Mouse (Mus musculus): ENCODE results near the gene Dbr1. TPM values are rescaled to one million over a fixed set of nuclear protein-coding genes. Genes with fewer than 3 reads are reported as not detected.

Gene Dbr1
- polyA plus RNA-seq, 1 experiment = 6.7 TPM

GRCm38 (mm10) chr9:99629281-99630011 lies 53.8 kb downstream of the Dbr1 start, which contains the start of gene Dzip1l:
Gene Dzip1l, plus strand, starts transcription at chr9:99629496.
- 8% methylated on average over 44 of the region's 44 CpGs for WGBS
- H3K4me1 ChIP-seq (ENCODE audit: control insufficient read depth, insufficient read depth, insufficient read length) = no peaks in the 10 kb centered on the region
- H3K27me3 ChIP-seq (ENCODE audit: control insufficient read depth, insufficient read depth, low read length) = no peaks in the 10 kb centered on the region
- no peaks in the 10 kb centered on the region for H3K36me3 ChIP-seq (ENCODE audit: control insufficient read depth, insufficient read depth, low read length)
- no peak for DNase-seq (ENCODE audit: low read depth in 1 of 2, low spot score in 2 of 2)
- H3K27ac ChIP-seq (ENCODE audit: insufficient read depth, low read length) = peak within 1 kb of the TSS; percentile 45; the same call in 1 of the 2 replicates
- TF ChIP-seq CTCF (IDR thresholded peaks at IDR 0.05; ENCODE audit: extremely low read depth, insufficient read depth, insufficient read length, insufficient replicate concordance) (no peak), POLR2A (IDR thresholded peaks at IDR 0.05; ENCODE audit: low read depth, low read length) (no peak)
- peak within 1 kb of the TSS; percentile 32 for H3K4me3 ChIP-seq (ENCODE audit: extremely low read depth, insufficient read depth, insufficient read length)

GRCm38 (mm10) chr9:99630071-99630470 lies 54.5 kb downstream of the Dbr1 start:
- no peaks in the 10 kb centered on the region for H3K27me3 ChIP-seq (ENCODE audit: control insufficient read depth, insufficient read depth, low read length)
- H3K4me1 ChIP-seq (ENCODE audit: control insufficient read depth, insufficient read depth, insufficient read length) = no peaks in the 10 kb centered on the region
- WGBS = 23% methylated on average over 11 of the region's 11 CpGs

GRCm38 (mm10) chr9:99630528-99631125 lies 55.0 kb downstream of the Dbr1 start:
- H3K4me3 ChIP-seq (ENCODE audit: extremely low read depth, insufficient read depth, insufficient read length) = no peak overlapping the region
- TF ChIP-seq CTCF (IDR thresholded peaks at IDR 0.05; ENCODE audit: extremely low read depth, insufficient read depth, insufficient read length, insufficient replicate concordance) = no peak
- no peak for TF ChIP-seq POLR2A (IDR thresholded peaks at IDR 0.05; ENCODE audit: low read depth, low read length)
- no peaks in the 10 kb centered on the region for H3K4me1 ChIP-seq (ENCODE audit: control insufficient read depth, insufficient read depth, insufficient read length)
- no peaks in the 10 kb centered on the region for H3K36me3 ChIP-seq (ENCODE audit: control insufficient read depth, insufficient read depth, low read length)
- no peaks in the 10 kb centered on the region for H3K27me3 ChIP-seq (ENCODE audit: control insufficient read depth, insufficient read depth, low read length)
- 77% methylated on average over 9 of the region's 9 CpGs for WGBS
- H3K27ac ChIP-seq (ENCODE audit: insufficient read depth, low read length) = no peak overlapping the region
- DNase-seq (ENCODE audit: low read depth in 1 of 2, low spot score in 2 of 2) = no peak

More at GRCm38 (mm10) chr9:99630071-99630470, 54.5 kb downstream of the Dbr1 start:
- DNase-seq (ENCODE audit: low read depth in 1 of 2, low spot score in 2 of 2) = no peak
- Histone ChIP-seq H3K4me3 (ENCODE audit: extremely low read depth, insufficient read depth, insufficient read length) (peak overlapping the region; percentile 5; the same call in 1 of the 2 replicates), H3K27ac (ENCODE audit: insufficient read depth, low read length) (peak overlapping the region; percentile 45; the same call in 1 of the 2 replicates), H3K36me3 (ENCODE audit: control insufficient read depth, insufficient read depth, low read length) (no peaks in the 10 kb centered on the region)
- no peak for TF ChIP-seq CTCF (IDR thresholded peaks at IDR 0.05; ENCODE audit: extremely low read depth, insufficient read depth, insufficient read length, insufficient replicate concordance)
- TF ChIP-seq POLR2A (IDR thresholded peaks at IDR 0.05; ENCODE audit: low read depth, low read length) = no peak

- no peak for DNase-seq (ENCODE audit: low read depth in 1 of 2, low spot score in 2 of 2)
- H3K4me1 ChIP-seq (ENCODE audit: control insufficient read depth, insufficient read depth, insufficient read length) = no peaks in the 10 kb centered on the region
- H3K27me3 ChIP-seq (ENCODE audit: control insufficient read depth, insufficient read depth, low read length) = no peaks in the 10 kb centered on the region
- no peaks in the 10 kb centered on the region for H3K36me3 ChIP-seq (ENCODE audit: control insufficient read depth, insufficient read depth, low read length)
- WGBS = 73% methylated on average over 2 of the region's 2 CpGs
- TF ChIP-seq CTCF (IDR thresholded peaks at IDR 0.05; ENCODE audit: extremely low read depth, insufficient read depth, insufficient read length, insufficient replicate concordance) (no peak), POLR2A (IDR thresholded peaks at IDR 0.05; ENCODE audit: low read depth, low read length) (no peak)
- H3K4me3 ChIP-seq (ENCODE audit: extremely low read depth, insufficient read depth, insufficient read length) = no peak overlapping the region
- no peak overlapping the region for H3K27ac ChIP-seq (ENCODE audit: insufficient read depth, low read length)
Observed at GRCm38 (mm10) chr9:99631781-99632180, 56.2 kb downstream of the Dbr1 start.

GRCm38 (mm10) chr9:99632264-99632663 lies 56.7 kb downstream of the Dbr1 start:
- H3K4me1 ChIP-seq (ENCODE audit: control insufficient read depth, insufficient read depth, insufficient read length) = no peaks in the 10 kb centered on the region

More at GRCm38 (mm10) chr9:99632264-99632663, 56.7 kb downstream of the Dbr1 start:
- no peaks in the 10 kb centered on the region for H3K36me3 ChIP-seq (ENCODE audit: control insufficient read depth, insufficient read depth, low read length)
- H3K4me3 ChIP-seq (ENCODE audit: extremely low read depth, insufficient read depth, insufficient read length) = no peak overlapping the region
- no peak for TF ChIP-seq POLR2A (IDR thresholded peaks at IDR 0.05; ENCODE audit: low read depth, low read length)
- TF ChIP-seq CTCF (IDR thresholded peaks at IDR 0.05; ENCODE audit: extremely low read depth, insufficient read depth, insufficient read length, insufficient replicate concordance) = no peak
- no peak for DNase-seq (ENCODE audit: low read depth in 1 of 2, low spot score in 2 of 2)
- 87% methylated on average over 8 of the region's 8 CpGs for WGBS
- H3K27me3 ChIP-seq (ENCODE audit: control insufficient read depth, insufficient read depth, low read length) = no peaks in the 10 kb centered on the region
- H3K27ac ChIP-seq (ENCODE audit: insufficient read depth, low read length) = no peak overlapping the region

Other genes starting within 250 kb of the Dbr1 start
- gene Esyt3, start 217.2 kb upstream of the Dbr1 start, polyA plus RNA-seq (2012; rRNA removed) = 0.16 and 0.19 TPM in 2 replicates
- 8.3 and 9.1 TPM in 2 replicates for gene Mras, start 138.4 kb upstream of the Dbr1 start, polyA plus RNA-seq (2012; rRNA removed)
- gene Nme9, start 124.3 kb upstream of the Dbr1 start, polyA plus RNA-seq (2012; rRNA removed) = 0.57 and 0.94 TPM in 2 replicates
- 6.9 and 7.2 TPM in 2 replicates for gene Armc8, start 6.9 kb upstream of the Dbr1 start, polyA plus RNA-seq (2012; rRNA removed)
- gene A4gnt, start 36.7 kb downstream of the Dbr1 start, polyA plus RNA-seq (2012; rRNA removed) = not detected in 2 replicates
- 1.7 and 2.1 TPM in 2 replicates for gene Dzip1l, start 53.7 kb downstream of the Dbr1 start, polyA plus RNA-seq (2012; rRNA removed)
- not detected in 2 replicates for gene Cldn18, start 141.5 kb downstream of the Dbr1 start, polyA plus RNA-seq (2012; rRNA removed)